Mouse (Mus musculus) midbrain, embryonic 16.5 days (tissue): ENCODE results near the gene Nfatc2. TPM values are rescaled to one million over a fixed set of nuclear protein-coding genes. Genes with fewer than 3 reads are reported as not detected.
A peak's percentile ranks its signal among the peaks of the same experiment; 100 is the strongest.

Experiments used
- ATAC-seq: fragments of 200-750 bp; cut with Nextera tagmentation; 2 replicates; pipeline ENCODE4 v1.8.0; 2017; ENCODE audit warnings: moderate TSS enrichment
- H3K27ac ChIP-seq: fragments of 300-500 bp; sonication (generic); 2 replicates; pipeline ENCODE4 v1.5.1; 2014; ENCODE audit warnings: mild to moderate bottlenecking, low read length, mixed read lengths
- H3K27me3 ChIP-seq: fragments of 300-500 bp; sonication (generic); 2 replicates; pipeline ENCODE4 v1.6.1; 2014; ENCODE audit warnings: low read depth, low read length, mixed read lengths; ENCODE audit not compliant: control insufficient read depth, insufficient read depth
- H3K36me3 ChIP-seq: fragments of 300-500 bp; sonication (generic); 2 replicates; pipeline ENCODE4 v1.6.1; 2014; ENCODE audit warnings: mild to moderate bottlenecking, low read length, moderate library complexity, mixed read lengths; ENCODE audit not compliant: control insufficient read depth, insufficient read depth
- H3K4me1 ChIP-seq: fragments of 300-500 bp; sonication (generic); 2 replicates; pipeline ENCODE4 v1.6.1; 2014; ENCODE audit warnings: mild to moderate bottlenecking, low read length, mixed read lengths; ENCODE audit not compliant: control insufficient read depth, insufficient read depth
- H3K4me2 ChIP-seq: fragments of 300-500 bp; sonication (generic); 2 replicates; pipeline ENCODE4 v1.6.1; 2014; ENCODE audit warnings: mild to moderate bottlenecking, low read length, mixed read lengths
- H3K4me3 ChIP-seq: fragments of 300-500 bp; sonication (generic); 2 replicates; pipeline ENCODE4 v1.5.1; 2014; ENCODE audit warnings: low read depth, mild to moderate bottlenecking, low read length, moderate library complexity, mixed read lengths
- H3K9ac ChIP-seq: fragments of 300-500 bp; sonication (generic); 2 replicates; pipeline ENCODE4 v1.6.1; 2014; ENCODE audit warnings: low read depth, low read length, mixed read lengths
- H3K9me3 ChIP-seq: fragments of 300-500 bp; sonication (generic); replicated peaks from 2 replicates; pipeline ENCODE4 v1.6.1; 2014; ENCODE audit warnings: mild to moderate bottlenecking, low read length, mixed read lengths; ENCODE audit not compliant: control insufficient read depth, poor library complexity, severe bottlenecking
- WGBS: fragments of 180-500 bp; shearing (Covaris S2); extraction: QIAGEN DNeasy Blood & Tissue Kit; methylation state at CpG from one replicate; pipeline ENCODE4 v1.1.7; 2014; 5-methylcytosine and 5-hydroxymethylcytosine counted together
- polyA plus RNA-seq: library from polyadenylated mRNA; unstranded; fragments of >200 nt; fragmentation: Nextera tagmentation; extraction: Ambion mirVana; gene quantifications from 2 replicates; pipeline ENCODE4 v1.2.1, GENCODE M21; 2015

Nfatc2 gene
- polyA plus RNA-seq, 1 experiment from 2014 or later, result 4.5 TPM

DNA sequence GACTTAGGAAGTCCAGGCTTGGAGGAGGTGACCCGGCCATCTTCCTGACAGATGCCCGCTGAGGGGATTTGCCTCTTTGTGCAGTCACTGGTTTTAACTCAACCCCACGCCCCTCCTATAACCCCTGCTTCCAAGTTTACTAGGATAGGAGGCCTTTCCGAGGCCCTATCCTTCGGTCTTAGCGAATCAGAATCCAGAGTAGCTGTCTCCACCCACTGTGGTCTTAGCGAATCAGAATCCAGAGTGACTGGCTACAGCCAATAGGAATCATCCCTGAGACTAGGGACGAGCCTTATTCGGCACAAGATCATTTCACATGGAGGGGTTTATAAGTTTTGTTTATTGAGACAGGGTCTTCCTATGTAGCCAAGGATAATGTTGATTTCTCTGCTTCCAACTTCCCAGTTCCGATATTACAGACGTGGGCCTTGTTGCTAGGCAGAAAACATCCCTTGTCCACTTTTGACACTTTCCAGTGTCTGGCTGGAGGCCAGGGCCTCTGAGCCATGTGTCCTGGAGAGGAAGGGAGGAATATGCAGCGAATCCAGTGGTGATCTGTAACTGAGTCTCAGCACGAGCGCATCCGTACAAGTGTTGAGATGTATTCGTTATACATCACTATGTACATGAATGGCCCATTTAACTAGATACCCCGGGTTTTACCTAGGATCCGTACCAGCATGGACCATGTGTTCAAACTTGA, 12.9 kb upstream of the Nfatc2 start:
- Histone ChIP-seq H3K4me2 (no peak overlapping the region), H3K9ac (no peak overlapping the region), H3K4me3 (no peak overlapping the region), H3K27me3 (no peaks in the 10 kb centered on the region), H3K27ac (no peak overlapping the region), H3K4me1 (peaks cover 4% of the 10 kb centered on the region; the same call in 1 of the 2 replicates), H3K36me3 (no peaks in the 10 kb centered on the region), H3K9me3 (no peaks in the 10 kb centered on the region)
- WGBS, result 70% methylated on average over 18 of the region's 18 CpGs
- no peak for ATAC-seq

DNA sequence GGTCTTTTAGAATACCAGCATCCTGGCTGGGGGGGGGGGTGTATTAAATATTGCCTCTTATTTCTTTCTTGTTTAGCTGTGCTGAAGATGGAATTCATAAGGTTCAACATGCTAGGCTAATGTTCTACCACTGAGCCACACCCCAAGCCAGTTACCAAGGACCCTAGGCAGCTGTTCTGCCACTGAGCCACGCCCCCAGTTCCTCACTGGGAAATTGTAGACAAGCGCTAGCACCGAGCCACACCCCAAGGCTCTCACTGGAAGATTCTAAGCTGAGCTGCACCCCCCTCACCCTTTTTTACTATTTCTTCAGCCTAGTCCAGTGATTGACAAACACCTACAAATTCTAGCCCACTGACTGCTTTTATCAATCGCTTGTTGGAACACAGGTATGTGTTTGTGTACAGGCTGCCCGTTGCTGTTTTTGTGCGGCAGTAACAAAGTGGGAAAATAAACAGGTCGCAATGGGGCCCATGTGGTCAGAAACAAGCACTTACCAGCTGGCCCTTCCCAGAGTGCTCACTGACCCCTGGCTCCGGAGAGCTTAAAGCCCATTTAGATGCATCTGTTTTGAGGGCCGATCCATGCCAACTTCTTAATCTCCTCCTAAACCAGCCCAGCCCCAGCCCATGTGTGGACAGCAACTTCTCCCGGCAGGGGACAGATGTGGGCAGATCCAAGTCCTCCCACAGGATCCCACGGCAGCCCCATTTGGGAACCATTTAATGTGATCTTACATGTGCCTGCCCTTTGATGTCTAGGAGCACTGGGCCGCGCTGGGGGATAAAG, 11.8 kb upstream of the Nfatc2 start:
- no peaks in the 10 kb centered on the region for H3K9me3 ChIP-seq
- ATAC-seq, result no peak
- H3K4me2 ChIP-seq, result no peak overlapping the region
- no peak overlapping the region for H3K4me3 ChIP-seq
- H3K27me3 ChIP-seq, result no peaks in the 10 kb centered on the region
- peaks cover 7% of the 10 kb centered on the region; the same call in 1 of the 2 replicates for H3K4me1 ChIP-seq
- no peaks in the 10 kb centered on the region for H3K36me3 ChIP-seq
- H3K9ac ChIP-seq, result no peak overlapping the region
- no peak overlapping the region for H3K27ac ChIP-seq
- 34% methylated on average over 13 of the region's 13 CpGs for WGBS

DNA sequence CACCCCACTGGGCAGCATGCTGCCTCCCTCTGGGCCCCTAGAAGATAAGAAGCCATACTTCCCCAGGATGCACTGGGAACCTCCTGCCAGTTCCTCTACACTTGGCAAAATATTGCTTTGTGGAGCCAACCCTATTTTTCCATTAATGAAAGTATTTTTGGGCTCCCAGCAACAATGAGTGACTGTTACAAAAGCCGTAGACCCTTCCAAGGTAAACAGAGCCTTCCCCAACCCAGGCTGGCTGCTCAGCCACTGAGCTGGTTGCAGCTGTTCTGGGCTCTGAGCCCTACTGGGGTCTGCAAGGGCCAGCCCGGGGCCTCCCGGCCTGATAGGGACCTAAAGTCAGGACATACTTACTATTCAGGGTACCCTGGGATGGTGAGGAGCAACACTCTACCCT, 9.5 kb upstream of the Nfatc2 start:
- ATAC-seq, result no peak
- no peaks in the 10 kb centered on the region for H3K36me3 ChIP-seq

DNA sequence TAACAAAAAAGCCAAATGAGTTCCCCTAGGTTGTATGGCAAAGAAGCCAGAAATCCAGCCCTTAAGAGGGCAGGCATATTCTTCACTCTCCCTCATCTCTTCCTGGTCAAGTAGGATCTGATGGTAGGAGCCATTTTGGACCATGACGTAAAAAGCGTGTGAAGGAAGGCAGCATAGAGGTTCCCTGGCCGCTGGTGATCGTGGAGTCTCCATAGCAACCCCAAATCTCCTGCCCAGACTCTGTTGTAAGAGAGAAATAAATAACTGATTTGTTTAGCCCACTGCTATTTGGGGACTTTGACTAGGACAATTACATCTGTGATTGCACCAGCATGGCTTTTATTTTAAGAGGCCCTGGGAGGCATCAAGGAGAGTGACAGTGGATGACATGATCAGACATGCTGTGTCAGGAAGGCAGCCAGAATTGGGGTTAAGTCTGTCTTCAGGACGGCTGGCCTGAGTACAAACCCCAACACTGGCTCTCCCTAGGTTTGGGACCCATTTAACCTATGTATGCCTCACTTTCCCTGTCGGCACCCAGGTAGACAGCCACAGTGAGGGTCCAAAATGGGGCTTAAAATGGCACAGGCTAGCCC, 8.3 kb upstream of the Nfatc2 start:
- WGBS, result 30% methylated on average over 6 of the region's 6 CpGs
- Histone ChIP-seq H3K4me1 (peaks cover 7% of the 10 kb centered on the region; the same call in 1 of the 2 replicates), H3K4me3 (no peak overlapping the region), H3K9ac (no peak overlapping the region), H3K4me2 (no peak overlapping the region), H3K27ac (0 out of 2 replicates have a peak overlapping the region, but pooled peaks have one; percentile 19), H3K9me3 (no peaks in the 10 kb centered on the region), H3K27me3 (no peaks in the 10 kb centered on the region), H3K36me3 (no peaks in the 10 kb centered on the region)
- ATAC-seq, result peak; percentile 49; the same call in 1 of the 2 replicates

More for the DNA sequence above, 9.5 kb upstream of the Nfatc2 start:
- H3K27ac ChIP-seq, result no peak overlapping the region
- H3K4me2 ChIP-seq, result no peak overlapping the region
- WGBS, result 92% methylated on average over 3 of the region's 3 CpGs
- peaks cover 7% of the 10 kb centered on the region; the same call in 1 of the 2 replicates for H3K4me1 ChIP-seq
- no peaks in the 10 kb centered on the region for H3K9me3 ChIP-seq
- H3K9ac ChIP-seq, result no peak overlapping the region
- H3K4me3 ChIP-seq, result no peak overlapping the region
- no peaks in the 10 kb centered on the region for H3K27me3 ChIP-seq

DNA sequence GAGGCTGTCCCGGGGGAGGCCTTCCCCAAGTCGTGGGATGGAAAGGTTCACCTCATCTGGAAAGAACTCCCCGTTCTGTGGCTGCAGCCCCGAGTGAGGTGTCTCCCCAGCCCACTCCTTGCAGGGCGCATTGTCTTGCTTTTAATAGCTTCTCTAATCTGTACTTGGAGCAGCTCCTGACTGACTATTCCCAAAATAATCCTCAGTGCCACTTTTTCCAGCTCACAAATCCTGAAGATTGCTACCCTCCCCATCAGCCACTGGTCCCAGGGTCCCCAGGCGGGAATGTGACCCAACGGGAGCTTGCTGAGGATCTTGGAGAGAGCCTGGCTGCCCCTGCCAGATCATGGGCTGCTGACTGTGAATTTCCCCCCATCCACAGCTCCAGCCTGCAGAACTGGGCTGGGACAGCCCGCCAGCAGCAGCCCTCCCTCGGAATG, 6.7 kb upstream of the Nfatc2 start:
- Histone ChIP-seq H3K36me3 (no peaks in the 10 kb centered on the region), H3K27me3 (no peaks in the 10 kb centered on the region), H3K4me2 (no peak overlapping the region), H3K27ac (no peak overlapping the region), H3K9ac (no peak overlapping the region), H3K4me1 (peaks cover 7% of the 10 kb centered on the region; the same call in 1 of the 2 replicates), H3K4me3 (no peak overlapping the region), H3K9me3 (no peaks in the 10 kb centered on the region)
- ATAC-seq, result no peak
- 55% methylated on average over 9 of the region's 9 CpGs for WGBS

DNA sequence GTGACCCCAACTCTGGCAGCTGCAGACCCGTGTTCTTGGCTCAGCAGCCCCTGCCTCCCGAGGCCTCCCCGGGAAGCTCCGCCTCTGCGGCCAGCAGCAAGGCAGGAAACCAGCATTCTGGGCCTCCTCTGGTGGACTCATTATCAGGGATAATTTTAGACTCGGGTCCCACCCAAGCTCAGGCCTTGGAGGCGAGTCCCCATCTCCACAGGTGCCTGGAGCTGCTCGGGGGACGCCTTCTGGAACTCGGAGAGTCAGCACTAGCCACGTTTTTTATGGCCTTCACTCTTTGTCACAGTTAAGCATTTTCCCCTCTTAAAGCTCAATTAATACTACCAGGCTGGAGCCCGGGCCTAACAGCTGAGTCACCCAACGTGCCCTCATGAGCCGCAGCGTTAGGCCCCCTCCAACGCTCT, 3.2 kb upstream of the Nfatc2 start:
- no peak overlapping the region for H3K4me2 ChIP-seq
- H3K4me1 ChIP-seq, result peaks cover 26% of the 10 kb centered on the region
- WGBS, result 52% methylated on average over 16 of the region's 16 CpGs
- no peak for ATAC-seq
- no peaks in the 10 kb centered on the region for H3K36me3 ChIP-seq
- no peak overlapping the region for H3K27ac ChIP-seq
- H3K27me3 ChIP-seq, result peaks cover 7% of the 10 kb centered on the region; the same call in 1 of the 2 replicates
- 0 out of 2 replicates have a peak overlapping the region, but pooled peaks have one; percentile 21 for H3K9ac ChIP-seq
- no peaks in the 10 kb centered on the region for H3K9me3 ChIP-seq
- H3K4me3 ChIP-seq, result no peak overlapping the region

DNA sequence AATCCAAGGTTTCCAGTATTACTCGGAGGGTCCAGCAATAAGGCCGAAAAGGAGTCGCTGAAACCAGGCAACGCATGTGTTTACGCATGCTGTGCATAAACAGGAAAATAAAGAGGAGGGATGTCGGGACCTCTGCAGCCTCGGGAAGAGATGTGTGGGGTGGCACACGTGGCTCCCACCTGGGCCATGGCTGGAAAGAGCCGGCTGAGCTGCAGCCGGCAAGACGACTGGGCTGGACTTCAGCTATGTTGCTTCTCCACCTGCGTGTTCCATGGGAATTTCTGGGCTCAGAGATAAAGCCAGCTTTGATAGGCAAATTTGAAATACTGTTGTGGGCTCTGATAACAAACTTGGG, 907 bp upstream of the Nfatc2 start:
- no peaks in the 10 kb centered on the region for H3K36me3 ChIP-seq
- no peak overlapping the region; the same call in 1 of the 2 replicates for H3K4me2 ChIP-seq
- ATAC-seq, result no peak
- H3K9ac ChIP-seq, result no peak overlapping the region
- no peak overlapping the region for H3K4me3 ChIP-seq
- 22% methylated on average over 12 of the region's 12 CpGs for WGBS
- H3K4me1 ChIP-seq, result peaks cover 20% of the 10 kb centered on the region
- H3K27ac ChIP-seq, result no peak overlapping the region
- H3K27me3 ChIP-seq, result peaks cover 7% of the 10 kb centered on the region; the same call in 1 of the 2 replicates
- H3K9me3 ChIP-seq, result no peaks in the 10 kb centered on the region

DNA sequence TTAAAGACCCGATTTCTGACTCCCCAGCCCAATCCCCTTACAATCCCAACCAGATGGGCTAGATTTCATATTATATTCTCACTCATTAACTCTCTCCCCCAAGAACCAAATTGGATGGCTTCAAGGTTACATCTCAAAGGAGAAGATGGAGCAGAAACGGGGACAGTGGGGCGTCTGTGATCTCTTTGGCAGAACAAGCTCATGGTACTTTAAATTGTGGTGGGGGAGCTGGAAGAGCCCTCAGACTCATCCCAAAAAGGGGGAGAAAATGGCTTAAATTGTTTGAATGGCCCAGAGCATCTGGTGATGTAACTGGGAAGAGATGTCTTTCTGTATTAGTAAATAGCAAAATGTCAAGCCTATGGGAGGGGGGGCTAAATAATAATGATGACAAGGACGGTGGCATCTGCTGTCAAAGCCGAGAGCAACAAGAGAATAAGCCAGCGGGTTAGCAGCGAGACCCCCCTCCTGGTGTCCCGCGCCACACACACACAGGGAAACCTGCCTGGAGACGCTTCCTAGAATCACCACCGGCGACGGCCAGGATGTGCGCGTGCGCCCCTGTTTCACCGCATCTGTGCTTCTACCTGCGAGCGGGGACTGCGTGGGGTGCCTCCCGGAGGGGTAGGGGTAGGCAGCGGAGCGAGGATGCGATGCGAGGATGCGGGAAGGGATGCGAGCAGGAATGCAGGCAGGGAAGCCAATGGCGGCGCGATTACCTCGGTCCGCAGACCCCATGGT, 537 bp downstream of the Nfatc2 start:
- Histone ChIP-seq H3K27me3 (peaks cover 7% of the 10 kb centered on the region; the same call in 1 of the 2 replicates), H3K36me3 (no peaks in the 10 kb centered on the region), H3K4me2 (peak overlapping the region; percentile 82), H3K9me3 (no peaks in the 10 kb centered on the region), H3K27ac (peak overlapping the region; percentile 73), H3K9ac (peak overlapping the region; percentile 73), H3K4me1 (peaks cover 20% of the 10 kb centered on the region), H3K4me3 (peak overlapping the region; percentile 63)
- peak; percentile 78 for ATAC-seq
- WGBS, result under 1% methylated on average over 32 of the region's 32 CpGs
